Mouse (Mus musculus): ENCODE measurements at regions not wholly inside any gene's neighbourhood (a gene's known extent, or its start where the extent isn't known, plus 50 kb on each side); places are given as distances from the start of the nearest gene placed in this dataset.

- Histone ChIP-seq H3K27ac (replicated peaks) (no peak overlapping the region), H3K27me3 (no peaks in the 10 kb centered on the region), H3K4me1 (replicated peaks) (no peaks in the 10 kb centered on the region), H3K9ac (no peak overlapping the region), H3K36me3 (no peaks in the 10 kb centered on the region), H3K9me3 (no peaks in the 10 kb centered on the region), H3K4me2 (no peak overlapping the region), H3K4me3 (no peak overlapping the region)
- ATAC-seq (ENCODE audit: low read depth): no peak
- whole genome bisulfite sequencing: 78% methylated on average over 1 of the region's 1 CpGs
Measured at GRCm38 (mm10) chr11:23131632-23132031, 124.2 kb upstream of the Xpo1 start.

GRCm38 (mm10) chr11:23140429-23141099 lies 115.3 kb upstream of the Xpo1 start:
- H3K4me3 ChIP-seq: no peak overlapping the region
- H3K9ac ChIP-seq: 0 out of 2 replicates have a peak overlapping the region, but pooled peaks have one; percentile 17
- no peaks in the 10 kb centered on the region for H3K9me3 ChIP-seq
- H3K4me2 ChIP-seq: no peak overlapping the region
- peak; percentile 91 for ATAC-seq (ENCODE audit: low read depth)
- peak overlapping the region; percentile 68 for H3K27ac ChIP-seq (replicated peaks)
- no peaks in the 10 kb centered on the region for H3K36me3 ChIP-seq
- H3K27me3 ChIP-seq: no peaks in the 10 kb centered on the region
- peaks cover 18% of the 10 kb centered on the region for H3K4me1 ChIP-seq (replicated peaks)
- WGBS: 35% methylated on average over 6 of the region's 6 CpGs

- no peaks in the 10 kb centered on the region for H3K9me3 ChIP-seq
- peak; percentile 63 for ATAC-seq (ENCODE audit: low read depth)
- WGBS: 60% methylated on average over 12 of the region's 12 CpGs
- no peaks in the 10 kb centered on the region for H3K27me3 ChIP-seq
- H3K27ac ChIP-seq (replicated peaks): peak overlapping the region; percentile 68; the same call in 1 of the 2 replicates
- no peak overlapping the region for H3K4me3 ChIP-seq
- H3K4me1 ChIP-seq (replicated peaks): peaks cover 18% of the 10 kb centered on the region
- no peak overlapping the region for H3K4me2 ChIP-seq
- H3K36me3 ChIP-seq: no peaks in the 10 kb centered on the region
- H3K9ac ChIP-seq: 0 out of 2 replicates have a peak overlapping the region, but pooled peaks have one; percentile 17
Measured at GRCm38 (mm10) chr11:23141100-23141837, 114.6 kb upstream of the Xpo1 start.

GRCm38 (mm10) chr11:23148048-23148596 lies 107.7 kb upstream of the Xpo1 start:
- no peaks in the 10 kb centered on the region for H3K4me1 ChIP-seq (replicated peaks)
- no peak overlapping the region for H3K27ac ChIP-seq (replicated peaks)
- no peaks in the 10 kb centered on the region for H3K36me3 ChIP-seq
- H3K4me3 ChIP-seq: no peak overlapping the region
- no peak overlapping the region for H3K4me2 ChIP-seq
- H3K9me3 ChIP-seq: no peaks in the 10 kb centered on the region
- no peaks in the 10 kb centered on the region for H3K27me3 ChIP-seq
- 82% methylated on average over 8 of the region's 8 CpGs for WGBS
- ATAC-seq (ENCODE audit: low read depth): no peak
- H3K9ac ChIP-seq: no peak overlapping the region

GRCm38 (mm10) chr11:23149556-23150244 lies 106.1 kb upstream of the Xpo1 start:
- ATAC-seq (ENCODE audit: low read depth): peak; percentile 43; the same call in 1 of the 2 replicates

GRCm38 (mm10) chr11:23154851-23155250 lies 101.0 kb upstream of the Xpo1 start:
- H3K4me3 ChIP-seq: no peak overlapping the region
- H3K4me1 ChIP-seq (replicated peaks): no peaks in the 10 kb centered on the region
- WGBS: 65% methylated on average over 1 of the region's 1 CpGs
- no peak overlapping the region for H3K4me2 ChIP-seq
- no peak for ATAC-seq (ENCODE audit: low read depth)
- H3K9ac ChIP-seq: no peak overlapping the region
- no peak overlapping the region for H3K27ac ChIP-seq (replicated peaks)
- H3K36me3 ChIP-seq: no peaks in the 10 kb centered on the region
- H3K27me3 ChIP-seq: no peaks in the 10 kb centered on the region
- H3K9me3 ChIP-seq: no peaks in the 10 kb centered on the region

More at GRCm38 (mm10) chr11:23149556-23150244, 106.1 kb upstream of the Xpo1 start:
- no peak overlapping the region for H3K27ac ChIP-seq (replicated peaks)
- H3K4me3 ChIP-seq: no peak overlapping the region
- WGBS: 71% methylated on average over 5 of the region's 5 CpGs
- H3K9ac ChIP-seq: no peak overlapping the region
- no peaks in the 10 kb centered on the region for H3K9me3 ChIP-seq
- H3K27me3 ChIP-seq: no peaks in the 10 kb centered on the region
- no peak overlapping the region for H3K4me2 ChIP-seq
- H3K4me1 ChIP-seq (replicated peaks): no peaks in the 10 kb centered on the region
- H3K36me3 ChIP-seq: no peaks in the 10 kb centered on the region

GRCm38 (mm10) chr11:23168546-23169218 lies 87.2 kb upstream of the Xpo1 start:
- no peak for ATAC-seq (ENCODE audit: low read depth)
- H3K27ac ChIP-seq (replicated peaks): no peak overlapping the region
- H3K36me3 ChIP-seq: no peaks in the 10 kb centered on the region
- H3K9ac ChIP-seq: no peak overlapping the region
- H3K4me3 ChIP-seq: no peak overlapping the region
- H3K27me3 ChIP-seq: no peaks in the 10 kb centered on the region
- WGBS: 88% methylated on average over 12 of the region's 12 CpGs
- no peak overlapping the region for H3K4me2 ChIP-seq
- H3K4me1 ChIP-seq (replicated peaks): no peaks in the 10 kb centered on the region
- no peaks in the 10 kb centered on the region for H3K9me3 ChIP-seq

GRCm38 (mm10) chr11:23169742-23170428 lies 86.0 kb upstream of the Xpo1 start:
- H3K27me3 ChIP-seq: no peaks in the 10 kb centered on the region
- no peak overlapping the region for H3K9ac ChIP-seq
- H3K4me3 ChIP-seq: no peak overlapping the region
- H3K9me3 ChIP-seq: no peaks in the 10 kb centered on the region
- H3K4me1 ChIP-seq (replicated peaks): no peaks in the 10 kb centered on the region
- WGBS: 82% methylated on average over 3 of the region's 3 CpGs
- H3K27ac ChIP-seq (replicated peaks): no peak overlapping the region
- ATAC-seq (ENCODE audit: low read depth): no peak
- no peak overlapping the region for H3K4me2 ChIP-seq
- H3K36me3 ChIP-seq: no peaks in the 10 kb centered on the region

GRCm38 (mm10) chr11:23170813-23171212 lies 85.0 kb upstream of the Xpo1 start:
- Histone ChIP-seq H3K4me3 (no peak overlapping the region), H3K27me3 (no peaks in the 10 kb centered on the region), H3K9ac (no peak overlapping the region), H3K9me3 (no peaks in the 10 kb centered on the region), H3K4me1 (replicated peaks) (no peaks in the 10 kb centered on the region), H3K27ac (replicated peaks) (no peak overlapping the region), H3K36me3 (no peaks in the 10 kb centered on the region), H3K4me2 (no peak overlapping the region)
- ATAC-seq (ENCODE audit: low read depth): no peak
- 71% methylated on average over 2 of the region's 2 CpGs for WGBS

- Histone ChIP-seq H3K27ac (replicated peaks) (no peak overlapping the region), H3K9ac (no peak overlapping the region), H3K4me2 (no peak overlapping the region), H3K4me3 (no peak overlapping the region), H3K9me3 (no peaks in the 10 kb centered on the region), H3K36me3 (no peaks in the 10 kb centered on the region), H3K4me1 (replicated peaks) (no peaks in the 10 kb centered on the region), H3K27me3 (no peaks in the 10 kb centered on the region)
- ATAC-seq (ENCODE audit: low read depth): no peak
- 100% methylated on average over 1 of the region's 1 CpGs for whole genome bisulfite sequencing
Measured at GRCm38 (mm10) chr11:23171760-23172159, 84.1 kb upstream of the Xpo1 start.

- 90% methylated on average over 7 of the region's 7 CpGs for WGBS
- Histone ChIP-seq H3K4me3 (no peak overlapping the region), H3K4me2 (no peak overlapping the region), H3K4me1 (replicated peaks) (no peaks in the 10 kb centered on the region), H3K36me3 (no peaks in the 10 kb centered on the region), H3K9ac (no peak overlapping the region), H3K27ac (replicated peaks) (no peak overlapping the region), H3K9me3 (no peaks in the 10 kb centered on the region), H3K27me3 (no peaks in the 10 kb centered on the region)
- ATAC-seq (ENCODE audit: low read depth): no peak
Measured at GRCm38 (mm10) chr11:23181647-23182046, 74.2 kb upstream of the Xpo1 start.
